Mouse (Mus musculus): ENCODE results near the gene Grm7.

Grm7 gene

DNA sequence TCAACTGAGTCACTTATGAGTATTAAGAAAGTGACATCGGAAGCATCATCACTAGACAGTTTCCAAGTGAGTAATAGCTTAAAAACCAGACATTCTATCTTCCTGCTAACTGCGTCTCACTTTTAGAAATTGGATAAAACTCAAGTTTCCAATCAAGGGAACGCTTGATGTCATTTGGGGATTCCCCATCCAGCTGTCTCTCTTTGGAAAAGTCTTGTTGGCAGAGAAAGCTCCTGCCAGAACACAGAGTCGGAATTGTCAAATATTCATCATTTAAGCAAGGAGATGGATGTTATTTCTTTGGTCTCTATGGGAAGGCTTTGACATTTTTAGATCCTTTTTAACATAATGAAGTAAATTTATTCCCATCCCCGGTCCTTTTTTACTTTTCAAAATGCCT lies 336.6 kb downstream of the Grm7 start:
- DNase-seq (ENCODE audit: low spot score in 2 of 2), result no peak

DNA sequence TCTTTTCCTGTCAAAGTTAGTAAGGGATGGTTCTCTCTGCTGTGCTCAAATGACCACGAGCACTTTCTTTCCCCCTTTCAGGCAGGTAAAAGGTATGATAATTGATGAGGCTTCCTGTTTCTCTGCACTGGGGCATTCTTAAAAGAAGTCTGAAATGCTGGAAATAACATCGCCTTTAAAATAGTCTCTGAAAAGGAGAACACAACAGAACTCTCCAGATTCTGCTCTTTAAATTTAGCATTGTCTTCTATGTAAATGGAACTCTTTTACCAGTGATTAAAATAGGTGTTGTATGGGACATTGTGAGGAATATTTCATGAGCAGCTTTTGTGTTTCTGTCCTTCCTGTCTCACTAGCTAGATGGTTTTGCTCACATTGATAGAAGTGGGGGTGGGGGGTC lies 393.7 kb downstream of the Grm7 start:
- DNase-seq (ENCODE audit: low spot score in 2 of 2), result no peak

DNA sequence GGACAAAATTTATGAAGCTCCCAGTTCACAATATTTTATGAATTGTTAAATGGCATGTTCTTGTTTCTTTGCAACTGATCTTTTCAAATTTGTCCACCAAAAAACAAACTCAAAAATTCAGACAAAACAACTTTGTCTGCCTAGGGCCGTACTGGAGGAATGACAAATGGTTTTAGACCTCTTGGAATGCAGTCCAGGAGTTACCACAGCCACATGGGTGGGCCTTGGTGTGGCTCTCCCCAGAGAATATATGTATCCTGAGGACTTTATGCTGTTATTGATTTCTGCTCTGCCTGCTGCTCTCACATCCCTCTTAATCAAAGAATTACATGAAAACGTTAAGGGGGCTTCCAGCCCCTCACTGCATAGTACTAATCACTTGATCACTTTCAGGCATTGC lies 400.5 kb downstream of the Grm7 start:
- no peak for DNase-seq (ENCODE audit: low spot score in 2 of 2)

DNA sequence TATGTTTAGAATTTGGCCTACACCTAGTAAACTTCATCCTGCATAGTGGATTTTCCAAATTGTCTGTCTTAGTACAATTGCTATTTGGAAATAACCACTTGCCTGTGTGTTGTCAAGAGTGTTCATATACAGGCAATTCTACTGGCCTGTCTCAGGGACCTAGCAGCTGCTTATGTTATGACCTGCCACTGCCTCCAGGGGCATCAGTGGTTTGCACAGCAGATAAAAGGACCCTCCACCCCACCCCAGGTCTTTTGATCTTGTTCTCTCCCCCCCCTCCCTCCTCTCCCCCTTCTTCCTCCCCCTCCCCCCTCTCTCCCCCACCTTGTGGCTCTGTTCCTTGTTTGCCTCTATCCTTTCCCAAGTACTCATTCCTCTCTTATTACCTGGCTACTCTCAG lies 403.9 kb downstream of the Grm7 start:
- DNase-seq (ENCODE audit: low spot score in 2 of 2), result no peak

DNA sequence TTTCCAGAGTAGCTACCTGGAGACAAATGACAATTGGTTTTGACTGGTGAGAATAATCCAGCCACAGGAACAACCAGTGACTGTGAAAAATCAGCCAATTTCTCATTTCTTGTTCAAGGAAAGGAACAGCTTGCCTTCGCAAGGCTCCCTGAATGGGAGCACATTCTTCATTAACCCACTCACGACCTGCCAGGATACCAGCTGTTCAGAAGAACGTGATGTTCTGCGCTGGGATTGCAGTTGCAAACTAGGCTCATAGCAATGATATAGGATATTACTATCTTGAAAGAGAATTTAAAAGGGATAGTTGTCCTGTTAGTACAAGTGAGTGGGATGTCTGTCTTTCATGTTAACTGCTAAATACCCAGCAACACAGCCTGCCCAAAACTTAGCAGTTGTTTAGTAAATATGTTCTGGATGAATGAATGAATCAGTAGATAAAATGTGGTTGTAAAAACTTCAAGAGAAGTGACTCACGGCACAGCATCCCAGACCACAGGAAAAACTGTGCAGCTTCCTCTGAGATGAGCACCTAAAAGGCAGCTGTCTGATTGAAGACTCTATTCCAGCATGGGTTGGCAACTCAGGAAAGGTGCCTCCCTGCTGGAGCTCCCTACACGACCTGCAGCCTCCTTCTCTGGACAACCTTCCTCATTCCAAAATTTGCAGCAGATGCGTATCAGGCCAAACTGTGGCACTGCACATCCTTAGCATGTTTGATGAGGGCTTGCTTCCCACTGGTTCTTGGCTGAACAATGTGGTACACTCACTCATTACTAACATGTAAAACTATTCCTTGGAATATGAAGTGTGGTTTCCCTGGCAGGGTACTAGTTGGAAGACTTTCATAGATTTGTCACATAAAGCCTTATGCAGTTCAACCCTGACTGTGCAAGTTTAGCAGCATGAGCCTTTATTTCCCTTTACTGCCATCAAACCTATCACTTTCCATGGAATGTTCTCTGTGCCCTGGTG lies 408.9 kb downstream of the Grm7 start:
- no peak for DNase-seq (ENCODE audit: low spot score in 2 of 2)

DNA sequence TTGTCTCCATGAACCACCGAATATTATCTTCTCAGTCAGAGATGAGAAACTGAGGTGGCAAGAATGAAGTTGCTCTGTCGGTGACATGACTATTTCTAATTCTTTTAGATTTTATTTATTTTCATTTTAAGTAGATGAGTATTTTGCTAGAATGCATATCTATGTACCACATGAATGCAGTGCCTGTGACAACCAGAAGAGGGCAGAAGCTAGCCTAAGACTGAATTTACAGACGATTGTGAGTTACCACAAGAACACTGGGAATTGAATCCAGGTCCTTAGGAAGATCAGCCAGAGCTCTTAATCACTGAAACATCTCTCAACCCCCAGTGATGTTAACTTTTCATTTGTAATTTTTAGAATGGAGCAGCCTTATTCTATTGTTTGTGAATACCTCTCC lies 412.4 kb downstream of the Grm7 start:
- no peak for DNase-seq (ENCODE audit: low spot score in 2 of 2)

DNA sequence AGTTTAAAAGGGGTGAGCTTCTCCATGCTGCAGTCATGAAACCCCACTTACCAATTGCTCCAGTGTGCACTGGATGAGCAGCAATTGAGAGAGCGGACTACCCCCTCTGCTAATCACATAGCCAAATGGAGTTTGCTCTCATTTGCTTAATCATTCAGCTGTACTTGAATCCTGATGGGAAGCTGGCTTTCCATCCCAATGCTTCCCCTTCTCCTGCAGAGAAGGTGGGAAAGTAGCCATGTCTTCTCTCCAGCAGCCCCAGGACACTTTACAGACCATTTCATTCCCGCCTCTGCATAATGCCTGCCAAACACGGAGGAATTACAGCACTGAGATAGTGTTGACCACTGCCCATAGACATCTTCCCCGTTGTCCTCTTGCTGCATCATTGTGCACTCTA lies 414.6 kb downstream of the Grm7 start:
- DNase-seq (ENCODE audit: low spot score in 2 of 2), result no peak

DNA sequence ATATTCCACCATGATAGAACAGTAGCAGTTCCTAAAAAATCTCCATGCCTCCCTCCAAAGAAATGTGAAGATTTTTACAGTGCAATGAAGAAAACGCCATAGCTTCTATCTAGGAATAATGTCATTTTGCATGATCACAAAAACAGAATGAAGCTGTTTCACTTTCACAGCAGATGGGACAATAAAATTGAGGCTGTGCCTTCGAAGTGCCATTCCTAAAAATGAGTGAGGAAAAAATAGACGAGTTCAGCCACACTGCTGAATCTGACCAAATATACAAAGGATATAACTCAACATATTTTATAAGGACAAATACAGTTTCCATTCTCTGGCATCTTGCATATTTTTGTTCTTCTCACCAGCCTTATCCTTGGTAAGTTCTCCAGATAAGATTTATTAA lies 439.2 kb downstream of the Grm7 start:
- DNase-seq (ENCODE audit: low spot score in 2 of 2), result no peak

DNA sequence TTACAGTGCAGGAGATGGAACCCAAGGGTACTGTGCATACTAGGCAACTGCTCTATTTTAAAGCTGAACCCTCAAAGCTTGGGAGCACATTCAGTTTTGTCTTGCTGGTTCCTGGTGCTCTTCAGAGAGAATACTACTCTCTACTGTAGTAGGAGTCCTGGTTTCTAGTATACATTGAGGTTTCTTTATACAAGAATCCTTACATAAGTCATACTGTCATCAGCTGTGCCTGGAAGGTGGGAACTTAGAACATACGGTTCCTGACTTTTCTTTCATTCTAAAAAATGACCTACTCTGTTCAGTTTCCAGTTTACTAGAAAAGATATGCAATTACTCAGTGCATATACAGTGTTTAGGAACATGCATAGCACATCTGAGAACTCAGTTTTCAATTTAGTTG lies 449.4 kb downstream of the Grm7 start:
- no peak for DNase-seq (ENCODE audit: low spot score in 2 of 2)

DNA sequence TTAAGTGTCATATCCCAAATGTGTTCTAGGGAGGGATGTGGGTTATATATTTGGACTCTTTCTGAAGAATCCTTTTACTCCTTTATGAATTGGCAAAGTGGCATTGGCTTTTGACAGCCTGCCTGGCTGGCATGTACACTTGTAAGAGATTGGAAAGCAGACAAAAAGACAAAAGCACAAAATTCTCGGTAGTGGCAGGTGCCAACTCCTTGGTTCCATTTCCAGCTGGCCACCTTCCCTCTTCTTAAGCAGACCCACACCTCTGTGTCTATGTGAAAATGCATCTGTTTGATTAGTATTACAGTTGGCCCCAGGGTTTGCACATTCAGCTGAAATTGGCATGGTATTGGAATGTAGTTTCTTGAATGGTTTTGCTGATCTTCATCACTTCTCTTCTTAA lies 460.1 kb downstream of the Grm7 start:
- DNase-seq (ENCODE audit: low spot score in 2 of 2), result no peak

DNA sequence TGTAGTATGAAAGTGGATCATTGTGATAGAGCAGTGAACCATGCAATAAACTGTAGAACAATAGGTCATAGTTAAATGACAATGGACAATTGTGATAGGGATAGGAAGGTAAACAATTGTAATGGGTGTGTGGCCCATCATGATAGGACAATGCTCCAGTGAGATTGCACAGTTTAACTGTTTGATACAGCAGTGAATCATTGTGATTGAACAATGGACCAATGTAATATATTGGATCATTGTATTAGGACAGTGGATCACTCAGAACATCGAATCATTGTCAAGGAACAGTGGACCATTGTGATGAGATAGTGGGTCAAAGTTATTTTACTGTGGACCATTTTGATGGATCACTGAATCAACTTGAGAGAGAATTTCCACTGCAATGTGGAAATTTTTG lies 515.7 kb downstream of the Grm7 start:
- DNase-seq (ENCODE audit: low spot score in 2 of 2), result no peak

DNA sequence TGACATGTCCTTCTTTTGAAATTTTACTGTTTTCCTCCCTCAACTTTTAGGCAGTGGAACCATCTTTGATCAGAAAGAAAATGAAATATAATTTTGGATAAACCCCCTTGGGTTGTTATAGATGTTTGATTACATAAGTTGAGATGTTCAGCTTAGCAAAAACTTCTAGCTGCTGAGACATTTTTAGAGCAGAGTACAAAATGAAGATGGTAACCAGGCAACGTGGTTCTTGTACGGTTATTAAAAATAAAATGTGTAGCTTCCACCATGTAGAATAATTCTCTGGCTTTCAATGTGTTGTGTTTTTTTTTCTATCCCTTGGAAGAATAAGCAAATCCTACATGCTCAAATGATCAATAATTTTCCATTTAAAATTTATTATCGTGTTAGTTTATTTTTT lies 550.0 kb downstream of the Grm7 start:
- DNase-seq (ENCODE audit: low spot score in 2 of 2), result no peak

DNA sequence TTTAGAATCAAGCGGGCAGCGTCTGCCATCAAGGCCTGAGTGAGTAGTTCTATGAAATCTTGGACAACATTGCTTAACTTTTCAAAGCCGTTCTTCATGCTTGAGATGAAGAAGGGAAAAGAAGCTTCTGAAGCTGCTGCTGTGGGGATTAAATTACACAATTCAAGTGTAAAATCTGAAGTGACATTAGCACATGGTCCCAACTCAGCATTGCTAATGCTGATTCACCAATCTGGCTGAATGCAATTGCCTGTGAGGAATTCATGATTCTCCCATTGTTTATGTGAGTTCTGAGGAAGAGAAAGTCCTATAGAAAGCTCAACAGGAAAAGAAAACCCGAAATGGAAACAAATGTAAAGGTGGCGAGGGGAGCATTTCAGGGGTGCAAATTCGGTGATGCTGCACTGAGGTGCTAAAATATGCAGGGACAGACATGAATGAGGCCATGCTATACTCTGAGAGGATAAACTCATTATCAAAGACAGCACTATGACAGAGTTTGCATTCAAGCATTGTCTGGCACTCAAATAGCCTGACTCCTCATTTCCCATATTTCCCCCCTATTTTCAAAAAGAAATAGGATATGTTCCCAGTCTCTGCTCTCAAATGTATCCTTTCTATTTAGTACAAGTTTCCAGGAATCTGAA lies 575.8 kb downstream of the Grm7 start:
- no peak for DNase-seq (ENCODE audit: low spot score in 2 of 2)

DNA sequence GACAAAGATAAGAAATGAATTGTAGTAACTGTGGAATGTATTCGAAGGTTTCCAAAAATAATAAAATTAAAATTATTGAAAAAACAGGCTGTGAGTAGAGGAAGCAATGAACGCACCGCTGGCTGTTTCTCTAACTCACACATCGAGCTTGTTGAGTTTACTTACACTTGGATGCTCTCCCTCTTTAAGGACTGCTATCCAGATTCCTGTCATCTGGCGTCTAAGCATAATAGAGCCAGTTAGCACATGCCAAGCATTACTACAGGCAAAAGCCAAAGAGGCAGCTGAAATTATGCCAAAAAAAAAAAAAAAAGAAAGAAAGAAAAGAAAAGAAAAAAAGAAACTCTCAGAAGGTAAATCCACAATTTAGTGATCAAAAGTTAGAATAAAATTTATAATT lies 609.8 kb downstream of the Grm7 start:
- DNase-seq (ENCODE audit: low spot score in 2 of 2), result no peak

DNA sequence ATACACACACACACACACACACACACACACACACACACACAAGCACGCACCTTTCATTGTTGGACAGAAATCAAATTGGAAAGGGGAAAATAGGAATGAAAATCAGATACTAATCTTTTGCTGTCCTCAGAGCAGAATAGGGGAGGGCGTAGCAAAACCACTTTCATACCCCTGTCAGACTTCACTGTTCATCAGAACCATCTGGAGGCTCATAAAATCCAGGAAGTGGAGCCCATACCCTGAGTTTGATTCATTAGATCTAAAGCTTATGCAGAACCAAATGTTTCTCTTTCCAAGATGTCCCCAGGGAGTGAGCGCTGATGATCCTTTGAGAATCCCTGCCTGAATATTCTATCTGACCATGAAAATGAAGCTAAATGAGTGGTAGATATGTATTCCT lies 611.6 kb downstream of the Grm7 start:
- no peak for DNase-seq (ENCODE audit: low spot score in 2 of 2)

DNA sequence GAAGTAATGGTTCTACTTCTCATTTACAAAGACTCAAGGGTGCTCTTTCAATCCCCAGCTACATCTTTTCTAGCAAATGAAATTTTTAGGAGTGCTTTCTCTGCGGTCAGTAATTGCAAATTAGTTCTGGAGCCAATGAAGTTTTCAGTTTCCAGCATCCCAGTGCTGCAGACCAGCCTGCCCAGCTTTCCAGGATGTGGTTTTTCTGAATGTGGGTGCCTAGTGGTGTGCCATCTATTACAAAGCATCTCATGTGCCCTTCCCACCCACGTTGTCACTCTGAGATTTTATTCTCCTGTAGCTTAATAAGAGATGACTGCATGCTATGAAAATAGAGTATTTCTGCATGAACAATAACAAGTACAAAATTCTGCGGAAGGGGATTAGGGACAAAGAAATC lies 612.9 kb downstream of the Grm7 start:
- no peak for DNase-seq (ENCODE audit: low spot score in 2 of 2)

DNA sequence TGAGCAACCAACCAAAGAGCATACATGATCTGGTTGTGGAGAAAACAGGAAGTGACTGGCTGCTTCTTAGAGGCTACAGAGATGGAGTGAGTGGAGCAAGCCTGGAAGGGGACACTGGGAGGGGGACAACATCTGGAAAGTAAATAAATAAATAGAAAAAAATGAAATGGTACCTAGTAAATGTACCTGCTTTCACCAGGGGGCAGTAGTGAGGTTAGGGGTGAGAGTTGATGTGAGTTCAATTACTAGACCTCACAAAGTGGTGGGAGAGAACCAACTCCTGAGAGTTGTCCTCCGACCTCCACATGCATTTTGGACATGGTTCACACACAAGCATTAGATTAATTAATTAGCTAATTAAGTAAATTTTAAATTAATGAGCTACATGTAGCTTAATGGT lies 615.8 kb downstream of the Grm7 start:
- no peak for DNase-seq (ENCODE audit: low spot score in 2 of 2)

DNA sequence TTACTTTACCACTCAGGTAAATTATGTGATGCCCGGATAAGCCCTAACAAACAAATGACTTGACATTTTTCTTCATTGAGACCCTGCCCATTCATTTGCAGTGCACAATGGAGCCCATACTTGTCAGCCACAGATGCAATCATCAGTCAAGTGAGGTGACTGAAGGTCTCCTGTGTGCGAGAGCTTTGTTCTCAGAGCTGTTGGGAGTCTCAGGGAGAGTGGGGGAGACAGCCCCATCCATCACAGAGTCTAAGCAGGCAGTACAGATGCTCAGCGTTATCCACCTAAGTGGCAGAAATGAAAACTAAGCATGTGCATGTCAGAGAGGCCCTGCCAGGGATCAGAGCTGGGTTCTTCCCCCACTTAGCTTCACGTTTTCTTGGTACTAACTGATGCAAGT lies 631.3 kb downstream of the Grm7 start:
- no peak for DNase-seq (ENCODE audit: low spot score in 2 of 2)

DNA sequence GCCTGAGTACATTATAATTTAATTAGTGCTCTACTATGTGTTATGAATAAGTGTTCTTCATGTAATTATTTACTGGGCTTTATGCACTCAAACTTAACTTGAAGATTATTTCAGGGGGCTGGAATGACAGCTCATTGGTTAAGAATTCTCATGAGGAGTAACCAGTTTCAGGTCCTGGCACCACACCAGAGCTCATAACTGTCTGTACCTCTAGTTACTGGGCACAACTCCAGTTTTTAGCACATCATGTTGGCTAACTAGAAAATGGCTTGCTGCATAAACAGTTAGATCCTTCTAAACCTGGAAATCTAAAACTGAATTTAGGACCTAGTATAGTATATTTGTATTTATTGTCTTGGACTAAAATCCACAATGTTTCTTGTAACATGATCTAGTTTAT lies 633.1 kb downstream of the Grm7 start:
- DNase-seq (ENCODE audit: low spot score in 2 of 2), result no peak

DNA sequence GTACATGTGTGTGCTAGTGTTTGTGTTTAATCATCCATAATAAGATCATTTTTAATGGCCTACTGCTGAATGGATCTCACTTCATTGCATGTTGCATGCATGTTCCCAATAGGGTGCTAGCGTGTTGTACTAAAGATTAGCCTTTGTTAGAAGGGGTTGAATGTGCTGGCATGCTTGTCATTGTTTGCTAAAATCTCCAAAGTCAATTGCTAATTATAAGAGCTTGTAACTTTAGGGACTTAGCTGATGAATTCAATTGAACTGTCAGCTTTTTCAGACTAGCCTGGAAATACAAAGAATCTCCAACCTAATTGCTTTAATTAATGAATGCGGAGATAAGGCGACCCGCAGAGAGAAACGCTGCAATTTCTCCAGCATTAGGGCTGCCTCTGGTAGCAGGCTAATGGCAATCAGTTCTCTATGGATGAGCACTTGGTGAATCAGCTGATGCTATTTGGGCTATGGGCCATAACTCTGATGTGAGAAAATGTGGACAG lies 648.2 kb downstream of the Grm7 start:
- DNase-seq (ENCODE audit: low spot score in 2 of 2), result no peak

DNA sequence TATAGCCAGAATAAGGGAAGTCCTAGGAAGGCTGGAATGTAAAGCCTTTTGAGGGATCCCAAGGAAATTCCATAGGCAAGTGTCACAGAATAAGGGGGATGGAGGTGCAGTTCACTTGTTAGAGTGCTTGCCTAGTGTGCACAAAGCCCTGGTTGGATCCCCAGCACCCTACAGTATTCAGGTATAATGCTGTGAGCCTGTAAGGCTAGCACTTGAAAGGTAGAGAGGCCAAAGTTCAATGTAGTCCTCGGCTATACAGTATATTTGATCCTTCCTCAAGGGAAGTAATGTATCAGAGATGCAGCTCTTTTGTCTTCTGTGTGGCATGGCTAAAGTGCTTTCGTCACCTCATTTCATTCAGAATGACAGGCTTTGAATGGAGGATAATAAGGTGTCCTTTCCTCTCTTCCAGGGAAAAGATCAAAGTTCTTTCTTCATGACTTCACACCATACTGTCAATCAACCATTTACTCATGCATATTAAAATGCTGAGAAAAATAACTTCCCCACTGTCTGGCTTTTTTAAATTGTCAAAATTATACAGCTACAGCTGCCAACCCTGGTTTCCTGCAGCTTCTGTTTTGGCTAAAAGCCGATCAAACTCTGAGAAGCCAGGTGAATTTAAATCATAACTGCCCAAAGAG lies 658.7 kb downstream of the Grm7 start:
- no peak for DNase-seq (ENCODE audit: low spot score in 2 of 2)

DNA sequence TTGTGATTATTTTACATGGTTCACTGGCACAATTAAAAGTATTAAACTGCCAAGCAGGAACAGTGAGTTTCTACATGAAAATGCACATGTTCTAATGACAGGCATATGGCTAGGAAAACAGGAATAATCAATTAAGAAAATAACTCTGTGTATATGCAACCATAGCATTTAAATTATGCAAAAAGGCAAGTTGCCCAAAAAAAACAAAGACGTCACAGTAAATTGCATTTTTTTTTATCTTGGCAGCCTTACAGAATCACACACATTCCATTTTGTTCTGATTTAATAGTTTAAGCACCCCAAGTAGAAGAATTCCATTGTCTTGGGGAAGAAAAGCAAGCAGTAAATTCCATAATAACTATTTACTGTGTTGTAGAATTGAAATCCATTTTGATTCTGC lies 716.3 kb downstream of the Grm7 start:
- DNase-seq (ENCODE audit: low spot score in 2 of 2), result no peak

DNA sequence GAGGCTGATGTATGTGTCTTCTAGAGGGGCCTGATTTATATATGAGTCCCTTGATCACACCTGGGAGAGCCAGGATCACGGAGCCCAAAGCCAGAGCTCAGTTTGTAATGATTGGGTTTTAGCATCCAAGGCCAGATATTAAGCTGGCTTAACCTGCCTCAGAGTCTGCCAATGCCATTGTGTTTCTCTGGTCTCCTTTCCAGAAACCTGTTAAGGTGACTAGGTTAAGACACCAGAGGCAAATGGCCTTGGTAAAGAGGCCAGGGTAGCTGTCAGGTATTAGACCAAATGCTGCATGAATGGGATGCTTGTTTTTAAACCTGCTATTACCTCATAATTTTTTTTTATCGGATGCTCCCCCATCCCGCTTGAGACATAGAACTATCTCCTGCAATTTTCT lies 722.7 kb downstream of the Grm7 start:
- DNase-seq (ENCODE audit: low spot score in 2 of 2), result no peak

Data from spleen, postnatal 10 days (tissue).